Mouse (Mus musculus) heart, adult 2 months (tissue): Measurements from ENCODE around the gene Plekhm1. TPM values are rescaled to one million over a fixed set of nuclear protein-coding genes. Genes with fewer than 3 reads are reported as not detected.
A peak's percentile ranks its signal among the peaks of the same experiment; 100 is the strongest.

Experiments used
- DNase-seq, 2 experiments: peaks; one replicate each; pipeline ENCODE4 v3.0.0; 2021
- H3K27ac ChIP-seq: fragments of 200-600 bp; 2 replicates; pipeline ENCODE4 v1.8.1; 2022
- H3K27me3 ChIP-seq: fragments of 200-500 bp; 2 replicates; pipeline ENCODE4 v1.6.1; 2012; ENCODE audit warnings: mild to moderate bottlenecking, low read length, inconsistent platforms, mixed read lengths; ENCODE audit not compliant: control insufficient read depth, insufficient read depth
- H3K36me3 ChIP-seq: fragments of 200-500 bp; 2 replicates; pipeline ENCODE4 v1.6.1; 2012; ENCODE audit warnings: low read length, inconsistent platforms; ENCODE audit not compliant: control insufficient read depth, insufficient read depth
- H3K4me1 ChIP-seq: fragments of 200-500 bp; 2 replicates; pipeline ENCODE4 v1.6.1; 2011; ENCODE audit warnings: low read length; ENCODE audit not compliant: control insufficient read depth, insufficient read depth
- H3K4me3 ChIP-seq: fragments of 200-600 bp; 2 replicates; pipeline ENCODE4 v1.8.1; 2022
- H3K79me2 ChIP-seq: fragments of 200-500 bp; replicated peaks from 2 replicates; pipeline ENCODE4 v1.6.1; 2012; ENCODE audit warnings: mild to moderate bottlenecking, inconsistent platforms, low read length, moderate library complexity, mixed read lengths; ENCODE audit not compliant: control insufficient read depth, insufficient read depth
- H3K9ac ChIP-seq: fragments of 200-500 bp; 2 replicates; pipeline ENCODE4 v1.6.1; 2012; ENCODE audit warnings: low read depth, mild to moderate bottlenecking, control low read depth, inconsistent platforms, low read length, mixed read lengths
- CTCF ChIP-seq: fragments of 200-600 bp; IDR thresholded peaks from 2 replicates; pipeline ENCODE4 v1.8.1; 2022; ENCODE audit warnings: antibody characterized with exemption, mild to moderate bottlenecking, moderate library complexity
- EP300 ChIP-seq: fragments of 200-500 bp; IDR thresholded peaks from 2 replicates; pipeline ENCODE4 v1.6.1; 2011; ENCODE audit warnings: low read depth, low read length, control low read depth; ENCODE audit not compliant: insufficient read depth
- POLR2A ChIP-seq: fragments of 200-500 bp; IDR thresholded peaks from 2 replicates; pipeline ENCODE4 v1.6.1; 2011; ENCODE audit warnings: mild to moderate bottlenecking, low read depth, low read length, control low read depth; ENCODE audit not compliant: insufficient read depth
- WGBS: fragments of 180-500 bp; shearing (Covaris S2); methylation state at CpG from one replicate; pipeline ENCODE4 v1.1.7; 2018; 5-methylcytosine and 5-hydroxymethylcytosine counted together
- intact Hi-C: fragments of 180-260 bp; cut with DNase I; formaldehyde crosslinking; loops from one replicate; pipeline ENCODE4 v1.15.1; 2025
- polyA plus RNA-seq: library from polyadenylated mRNA; depleted of rRNA; stranded (reverse); fragments of >200 nt; gene quantifications from 2 replicates; pipeline ENCODE4 v1.2.3, GENCODE M21; 2012
- total RNA-seq, 2 experiments: library from RNA; stranded (reverse); gene quantifications; 2 replicates each; pipeline ENCODE4 v1.2.3; 2021

Plekhm1 gene
- total and polyA plus RNA-seq, 3 experiments = 10.2 to 11.9 (median 10.6) TPM

GRCm38 (mm10) chr11:103352239-103352814, 60.2 kb downstream of the Plekhm1 start:
- intact Hi-C loops = no loop called here
- WGBS = 89% methylated on average over 5 of the region's 5 CpGs

GRCm38 (mm10) chr11:103350711-103351315, 61.7 kb downstream of the Plekhm1 start:
- Histone ChIP-seq H3K4me1 (peaks cover 11% of the 10 kb centered on the region), H3K9ac (no peak overlapping the region), H3K4me3 (no peak overlapping the region), H3K79me2 (no peaks in the 10 kb centered on the region), H3K36me3 (no peaks in the 10 kb centered on the region), H3K27me3 (no peaks in the 10 kb centered on the region), H3K27ac (no peak overlapping the region)
- TF ChIP-seq EP300 = no peak
- WGBS = 79% methylated on average over 12 of the region's 12 CpGs
- DNase-seq = no peak
- intact Hi-C loops = no loop called here

More at GRCm38 (mm10) chr11:103352239-103352814, 60.2 kb downstream of the Plekhm1 start:
- no peak overlapping the region for H3K4me3 ChIP-seq
- no peaks in the 10 kb centered on the region for H3K36me3 ChIP-seq
- H3K4me1 ChIP-seq = peaks cover 6% of the 10 kb centered on the region
- H3K27ac ChIP-seq = no peak overlapping the region
- TF ChIP-seq EP300 (no peak), CTCF (no peak), POLR2A (no peak)
- DNase-seq = no peak
- H3K79me2 ChIP-seq = no peaks in the 10 kb centered on the region
- no peak overlapping the region for H3K9ac ChIP-seq
- H3K27me3 ChIP-seq = no peaks in the 10 kb centered on the region

GRCm38 (mm10) chr11:103349699-103350098, 62.8 kb downstream of the Plekhm1 start:
- DNase-seq = no peak
- intact Hi-C loops = no loop called here
- WGBS = 66% methylated on average over 2 of the region's 2 CpGs

GRCm38 (mm10) chr11:103346657-103347056, 65.8 kb downstream of the Plekhm1 start:
- peak; percentile 64 to 75 for DNase-seq
- H3K9ac ChIP-seq = no peak overlapping the region
- intact Hi-C loops = no loop called here
- no peaks in the 10 kb centered on the region for H3K79me2 ChIP-seq
- no peaks in the 10 kb centered on the region for H3K36me3 ChIP-seq
- H3K4me1 ChIP-seq = peaks cover 22% of the 10 kb centered on the region
- H3K4me3 ChIP-seq = no peak overlapping the region
- 27% methylated on average over 5 of the region's 5 CpGs for WGBS
- TF ChIP-seq POLR2A (no peak), EP300 (no peak)
- H3K27me3 ChIP-seq = no peaks in the 10 kb centered on the region
- H3K27ac ChIP-seq = peak overlapping the region; percentile 58

More at GRCm38 (mm10) chr11:103349699-103350098, 62.8 kb downstream of the Plekhm1 start:
- H3K9ac ChIP-seq = no peak overlapping the region
- H3K27me3 ChIP-seq = no peaks in the 10 kb centered on the region
- no peak overlapping the region for H3K4me3 ChIP-seq
- H3K27ac ChIP-seq = no peak overlapping the region
- no peaks in the 10 kb centered on the region for H3K36me3 ChIP-seq
- TF ChIP-seq EP300 = no peak
- TF ChIP-seq CTCF = peak; percentile 56
- no peak for TF ChIP-seq POLR2A
- no peaks in the 10 kb centered on the region for H3K79me2 ChIP-seq
- H3K4me1 ChIP-seq = peaks cover 19% of the 10 kb centered on the region

GRCm38 (mm10) chr11:103346236-103346635, 66.3 kb downstream of the Plekhm1 start:
- no peaks in the 10 kb centered on the region for H3K36me3 ChIP-seq
- H3K4me1 ChIP-seq = peaks cover 22% of the 10 kb centered on the region
- H3K27ac ChIP-seq = peak overlapping the region; percentile 58
- H3K4me3 ChIP-seq = no peak overlapping the region
- DNase-seq = no peak
- intact Hi-C loops = no loop called here
- no peaks in the 10 kb centered on the region for H3K27me3 ChIP-seq
- 44% methylated on average over 7 of the region's 7 CpGs for WGBS
- no peaks in the 10 kb centered on the region for H3K79me2 ChIP-seq
- H3K9ac ChIP-seq = no peak overlapping the region
- TF ChIP-seq CTCF = no peak
- TF ChIP-seq POLR2A = no peak
- no peak for TF ChIP-seq EP300

- no peaks in the 10 kb centered on the region for H3K27me3 ChIP-seq
- H3K4me1 ChIP-seq = peaks cover 22% of the 10 kb centered on the region
- WGBS = 82% methylated on average over 7 of the region's 7 CpGs
- no peak overlapping the region for H3K4me3 ChIP-seq
- intact Hi-C loops = no loop called here
- H3K9ac ChIP-seq = no peak overlapping the region
- no peaks in the 10 kb centered on the region for H3K79me2 ChIP-seq
- TF ChIP-seq POLR2A (no peak), EP300 (no peak), CTCF (no peak)
- H3K36me3 ChIP-seq = no peaks in the 10 kb centered on the region
- DNase-seq = no peak
- H3K27ac ChIP-seq = no peak overlapping the region
These were observed 66.9 kb downstream of the Plekhm1 start for GRCm38 (mm10) chr11:103345408-103346091.
